Mouse (Mus musculus): ENCODE results near the gene Sh3gl3. TPM values are rescaled to one million over a fixed set of nuclear protein-coding genes. Genes with fewer than 3 reads are reported as not detected.

Gene Sh3gl3
- polyA plus RNA-seq, 1 experiment from 2014 or later = 69.4 TPM

- H3K27ac ChIP-seq (ENCODE audit: low read depth, low read length) = no peak within 1 kb of the TSS
- peak within 1 kb of the TSS; percentile 62 for H3K9ac ChIP-seq (ENCODE audit: low read depth, low read length)
- peak; percentile 81 for ATAC-seq
- no peaks in the 10 kb centered on the region for H3K36me3 ChIP-seq (ENCODE audit: control insufficient read depth, insufficient read depth, low read length)
- peaks cover 11% of the 10 kb centered on the region for H3K4me1 ChIP-seq (ENCODE audit: control insufficient read depth, insufficient read depth, low read depth, low read length)
- under 1% methylated on average over 69 of the region's 95 CpGs for WGBS
- no peaks in the 10 kb centered on the region for H3K9me3 ChIP-seq (ENCODE audit: control insufficient read depth, low read length)
- peak within 1 kb of the TSS; percentile 57 for H3K4me3 ChIP-seq (ENCODE audit: low read length)
- H3K4me2 ChIP-seq (ENCODE audit: low read length) = peak within 1 kb of the TSS; percentile 83
- peaks cover 25% of the 10 kb centered on the region for H3K27me3 ChIP-seq (replicated peaks; ENCODE audit: control insufficient read depth, insufficient read depth, low read length)
These were observed 161.8 kb downstream of the Sh3gl3 start, which contains the start of gene Adamtsl3 for GRCm38 (mm10) chr7:82335211-82336121. Adamtsl3 (plus strand) TSS chr7:82335694.

- H3K27me3 ChIP-seq (replicated peaks; ENCODE audit: control insufficient read depth, insufficient read depth, low read length) = peaks cover 25% of the 10 kb centered on the region
- ATAC-seq = peak; percentile 62
- WGBS = under 1% methylated on average over 24 of the region's 34 CpGs
These were observed 162.5 kb downstream of the Sh3gl3 start for GRCm38 (mm10) chr7:82336132-82336531.

GRCm38 (mm10) chr7:82338121-82338520, 164.5 kb downstream of the Sh3gl3 start:
- ATAC-seq = no peak
- peaks cover 25% of the 10 kb centered on the region for H3K27me3 ChIP-seq (replicated peaks; ENCODE audit: control insufficient read depth, insufficient read depth, low read length)
- no peak overlapping the region for H3K4me3 ChIP-seq (ENCODE audit: low read length)
- H3K36me3 ChIP-seq (ENCODE audit: control insufficient read depth, insufficient read depth, low read length) = no peaks in the 10 kb centered on the region
- H3K9ac ChIP-seq (ENCODE audit: low read depth, low read length) = no peak overlapping the region
- H3K4me2 ChIP-seq (ENCODE audit: low read length) = no peak overlapping the region
- WGBS = 86% methylated on average over 9 of the region's 9 CpGs
- H3K4me1 ChIP-seq (ENCODE audit: control insufficient read depth, insufficient read depth, low read depth, low read length) = peaks cover 11% of the 10 kb centered on the region
- H3K27ac ChIP-seq (ENCODE audit: low read depth, low read length) = no peak overlapping the region
- no peaks in the 10 kb centered on the region for H3K9me3 ChIP-seq (ENCODE audit: control insufficient read depth, low read length)

More at GRCm38 (mm10) chr7:82336132-82336531, 162.5 kb downstream of the Sh3gl3 start:
- Histone ChIP-seq H3K9me3 (ENCODE audit: control insufficient read depth, low read length) (no peaks in the 10 kb centered on the region), H3K27ac (ENCODE audit: low read depth, low read length) (no peak overlapping the region), H3K36me3 (ENCODE audit: control insufficient read depth, insufficient read depth, low read length) (no peaks in the 10 kb centered on the region), H3K9ac (ENCODE audit: low read depth, low read length) (peak overlapping the region; percentile 62), H3K4me3 (ENCODE audit: low read length) (peak overlapping the region; percentile 57), H3K4me2 (ENCODE audit: low read length) (peak overlapping the region; percentile 83), H3K4me1 (ENCODE audit: control insufficient read depth, insufficient read depth, low read depth, low read length) (peaks cover 11% of the 10 kb centered on the region)

DNA sequence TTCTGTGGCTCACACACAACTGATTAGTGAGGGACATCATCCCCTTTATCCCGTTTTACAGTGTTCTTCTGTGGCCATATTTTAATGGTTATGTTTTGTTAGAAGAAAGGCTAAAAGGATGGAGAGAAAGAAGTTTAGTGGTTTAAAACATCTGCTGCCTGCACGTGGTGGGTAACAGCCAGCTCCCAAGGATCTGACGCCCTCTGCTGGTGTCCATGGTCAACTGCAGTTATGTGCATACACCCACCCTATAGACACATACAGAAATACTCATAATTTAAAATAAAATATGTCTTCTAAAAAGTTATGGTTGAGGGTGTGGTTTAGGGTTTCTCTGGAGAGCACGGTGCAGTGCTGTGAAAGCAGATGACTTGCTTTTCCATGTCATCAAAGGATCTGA, 164.9 kb downstream of the Sh3gl3 start:
- H3K27ac ChIP-seq (ENCODE audit: low read depth, low read length) = no peak overlapping the region
- H3K9ac ChIP-seq (ENCODE audit: low read depth, low read length) = no peak overlapping the region
- no peak overlapping the region for H3K4me3 ChIP-seq (ENCODE audit: low read length)
- no peaks in the 10 kb centered on the region for H3K9me3 ChIP-seq (ENCODE audit: control insufficient read depth, low read length)
- WGBS = 82% methylated on average over 4 of the region's 4 CpGs
- H3K4me1 ChIP-seq (ENCODE audit: control insufficient read depth, insufficient read depth, low read depth, low read length) = peaks cover 11% of the 10 kb centered on the region
- no peak for ATAC-seq
- H3K4me2 ChIP-seq (ENCODE audit: low read length) = no peak overlapping the region
- peaks cover 25% of the 10 kb centered on the region for H3K27me3 ChIP-seq (replicated peaks; ENCODE audit: control insufficient read depth, insufficient read depth, low read length)
- no peaks in the 10 kb centered on the region for H3K36me3 ChIP-seq (ENCODE audit: control insufficient read depth, insufficient read depth, low read length)

DNA sequence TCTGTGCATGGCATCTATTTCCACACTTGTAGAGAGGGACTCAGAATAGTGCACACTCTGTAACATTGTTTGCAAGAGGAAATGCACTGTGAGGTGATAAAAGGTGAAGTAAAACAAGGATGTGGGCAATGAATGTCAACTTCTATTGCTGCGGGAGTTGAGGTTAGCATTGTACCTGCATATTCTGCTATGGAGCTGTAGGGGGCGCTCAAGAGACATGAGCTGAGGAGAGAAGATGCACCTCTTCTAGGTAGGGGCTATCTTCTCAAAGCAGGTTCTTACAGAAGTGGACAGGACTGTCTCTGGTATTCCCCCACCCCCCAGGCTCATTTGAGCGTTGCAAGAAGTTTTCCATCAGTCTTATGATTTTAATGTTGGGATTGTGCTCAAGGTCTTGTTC, 165.6 kb downstream of the Sh3gl3 start:
- Histone ChIP-seq H3K4me1 (ENCODE audit: control insufficient read depth, insufficient read depth, low read depth, low read length) (peaks cover 11% of the 10 kb centered on the region), H3K27ac (ENCODE audit: low read depth, low read length) (no peak overlapping the region)
- 63% methylated on average over 3 of the region's 3 CpGs for WGBS

GRCm38 (mm10) chr7:82341476-82341875, 167.8 kb downstream of the Sh3gl3 start:
- Histone ChIP-seq H3K4me1 (ENCODE audit: control insufficient read depth, insufficient read depth, low read depth, low read length) (no peaks in the 10 kb centered on the region), H3K27me3 (replicated peaks; ENCODE audit: control insufficient read depth, insufficient read depth, low read length) (peaks cover 11% of the 10 kb centered on the region), H3K36me3 (ENCODE audit: control insufficient read depth, insufficient read depth, low read length) (no peaks in the 10 kb centered on the region), H3K9ac (ENCODE audit: low read depth, low read length) (no peak overlapping the region), H3K27ac (ENCODE audit: low read depth, low read length) (no peak overlapping the region), H3K9me3 (ENCODE audit: control insufficient read depth, low read length) (no peaks in the 10 kb centered on the region), H3K4me3 (ENCODE audit: low read length) (no peak overlapping the region), H3K4me2 (ENCODE audit: low read length) (no peak overlapping the region)
- WGBS = 50% methylated on average over 8 of the region's 8 CpGs
- no peak for ATAC-seq

More for the DNA sequence above, 165.6 kb downstream of the Sh3gl3 start:
- peaks cover 21% of the 10 kb centered on the region for H3K27me3 ChIP-seq (replicated peaks; ENCODE audit: control insufficient read depth, insufficient read depth, low read length)
- H3K9ac ChIP-seq (ENCODE audit: low read depth, low read length) = no peak overlapping the region
- no peak overlapping the region for H3K4me3 ChIP-seq (ENCODE audit: low read length)
- H3K9me3 ChIP-seq (ENCODE audit: control insufficient read depth, low read length) = no peaks in the 10 kb centered on the region
- no peaks in the 10 kb centered on the region for H3K36me3 ChIP-seq (ENCODE audit: control insufficient read depth, insufficient read depth, low read length)
- no peak for ATAC-seq
- H3K4me2 ChIP-seq (ENCODE audit: low read length) = no peak overlapping the region

GRCm38 (mm10) chr7:82346706-82347105, 173.1 kb downstream of the Sh3gl3 start:
- 86% methylated on average over 2 of the region's 2 CpGs for WGBS

GRCm38 (mm10) chr7:82349796-82350195, 176.2 kb downstream of the Sh3gl3 start:
- Histone ChIP-seq H3K4me2 (ENCODE audit: low read length) (no peak overlapping the region), H3K27me3 (replicated peaks; ENCODE audit: control insufficient read depth, insufficient read depth, low read length) (no peaks in the 10 kb centered on the region), H3K9ac (ENCODE audit: low read depth, low read length) (no peak overlapping the region), H3K4me3 (ENCODE audit: low read length) (no peak overlapping the region), H3K9me3 (ENCODE audit: control insufficient read depth, low read length) (no peaks in the 10 kb centered on the region), H3K36me3 (ENCODE audit: control insufficient read depth, insufficient read depth, low read length) (no peaks in the 10 kb centered on the region), H3K4me1 (ENCODE audit: control insufficient read depth, insufficient read depth, low read depth, low read length) (no peaks in the 10 kb centered on the region), H3K27ac (ENCODE audit: low read depth, low read length) (no peak overlapping the region)
- WGBS = 89% methylated on average over 7 of the region's 7 CpGs
- ATAC-seq = no peak

More at GRCm38 (mm10) chr7:82346706-82347105, 173.1 kb downstream of the Sh3gl3 start:
- no peak for ATAC-seq
- no peak overlapping the region for H3K4me3 ChIP-seq (ENCODE audit: low read length)
- H3K27ac ChIP-seq (ENCODE audit: low read depth, low read length) = no peak overlapping the region
- H3K9me3 ChIP-seq (ENCODE audit: control insufficient read depth, low read length) = no peaks in the 10 kb centered on the region
- H3K27me3 ChIP-seq (replicated peaks; ENCODE audit: control insufficient read depth, insufficient read depth, low read length) = no peaks in the 10 kb centered on the region
- no peak overlapping the region for H3K9ac ChIP-seq (ENCODE audit: low read depth, low read length)
- H3K4me1 ChIP-seq (ENCODE audit: control insufficient read depth, insufficient read depth, low read depth, low read length) = no peaks in the 10 kb centered on the region
- H3K4me2 ChIP-seq (ENCODE audit: low read length) = no peak overlapping the region
- no peaks in the 10 kb centered on the region for H3K36me3 ChIP-seq (ENCODE audit: control insufficient read depth, insufficient read depth, low read length)

GRCm38 (mm10) chr7:82350421-82350820, 176.8 kb downstream of the Sh3gl3 start:
- no peak overlapping the region for H3K4me2 ChIP-seq (ENCODE audit: low read length)
- ATAC-seq = no peak
- no peaks in the 10 kb centered on the region for H3K36me3 ChIP-seq (ENCODE audit: control insufficient read depth, insufficient read depth, low read length)
- no peaks in the 10 kb centered on the region for H3K9me3 ChIP-seq (ENCODE audit: control insufficient read depth, low read length)
- H3K27ac ChIP-seq (ENCODE audit: low read depth, low read length) = no peak overlapping the region
- no peaks in the 10 kb centered on the region for H3K4me1 ChIP-seq (ENCODE audit: control insufficient read depth, insufficient read depth, low read depth, low read length)
- no peak overlapping the region for H3K4me3 ChIP-seq (ENCODE audit: low read length)
- H3K27me3 ChIP-seq (replicated peaks; ENCODE audit: control insufficient read depth, insufficient read depth, low read length) = no peaks in the 10 kb centered on the region
- H3K9ac ChIP-seq (ENCODE audit: low read depth, low read length) = no peak overlapping the region
- 86% methylated on average over 3 of the region's 3 CpGs for whole genome bisulfite sequencing

Measured in hindbrain, embryonic 16.5 days (tissue).